Mouse (Mus musculus) liver, embryonic 14.5 days (tissue): ENCODE results near the gene Dpf3. TPM values are rescaled to one million over a fixed set of nuclear protein-coding genes. Genes with fewer than 3 reads are reported as not detected.

Source experiments
- ATAC-seq: fragments of 200-750 bp; cut with Nextera tagmentation; 2 replicates; pipeline ENCODE4 v1.8.0; 2017; ENCODE audit warnings: moderate number of reproducible peaks, mild to moderate bottlenecking, moderate library complexity; ENCODE audit not compliant: insufficient read depth
- DNase-seq, 3 experiments: peaks; one replicate each; pipeline ENCODE4 v3.0.0-alpha.2; 2012 to 2013; ENCODE audit warnings: low read depth in 3 of 3, low spot score in 3 of 3
- H3K27ac ChIP-seq: fragments of 300-500 bp; sonication (generic); 2 replicates; pipeline ENCODE4 v1.5.1; 2014; ENCODE audit warnings: moderate library complexity, mild to moderate bottlenecking, control low read depth, inconsistent platforms
- H3K27me3 ChIP-seq: fragments of 300-500 bp; sonication (generic); 2 replicates; pipeline ENCODE4 v1.6.1; 2014; ENCODE audit warnings: mild to moderate bottlenecking, low read length, moderate library complexity; ENCODE audit not compliant: control insufficient read depth, insufficient read depth
- H3K36me3 ChIP-seq: fragments of 300-500 bp; sonication (generic); replicated peaks from 2 replicates; pipeline ENCODE4 v1.6.1; 2014; ENCODE audit warnings: low read depth; ENCODE audit not compliant: control insufficient read depth, insufficient read depth
- H3K4me1 ChIP-seq, 2 experiments: fragments of 200-500 bp in 1 of 2; fragments of 300-500 bp in 1 of 2; sonication (generic) in 1 of 2; replicated peaks; 2 replicates each; pipeline ENCODE4 v1.6.1; 2012 to 2014; ENCODE audit warnings: antibody characterized with exemption in 1 of 2, inconsistent platforms in 1 of 2, low read length in 1 of 2; ENCODE audit not compliant: control insufficient read depth in 2 of 2, insufficient read depth in 2 of 2
- H3K4me2 ChIP-seq: fragments of 300-500 bp; sonication (generic); 2 replicates; pipeline ENCODE4 v1.6.1; 2014; ENCODE audit warnings: low read depth, mild to moderate bottlenecking, control low read depth, moderate library complexity
- H3K4me3 ChIP-seq, 2 experiments: fragments of 200-500 bp in 1 of 2; fragments of 300-500 bp in 1 of 2; sonication (generic) in 1 of 2; 2 replicates each; pipeline ENCODE4 v1.5.1; 2012 to 2014; ENCODE audit warnings: low read depth in 2 of 2, low read length in 2 of 2, mild to moderate bottlenecking in 2 of 2, control low read depth in 1 of 2, inconsistent platforms in 1 of 2, moderate library complexity in 1 of 2; ENCODE audit not compliant: insufficient read depth in 1 of 2
- H3K9ac ChIP-seq: fragments of 300-500 bp; sonication (generic); replicated peaks from 2 replicates; pipeline ENCODE4 v1.6.1; 2014; ENCODE audit warnings: mild to moderate bottlenecking, control low read depth, moderate library complexity
- H3K9me3 ChIP-seq: fragments of 300-500 bp; sonication (generic); 2 replicates; pipeline ENCODE4 v1.6.1; 2016; ENCODE audit warnings: low read length, mixed read lengths; ENCODE audit not compliant: control insufficient read depth
- CTCF ChIP-seq: IDR thresholded peaks from 2 replicates; pipeline ENCODE4 v1.5.1; 2016; ENCODE audit warnings: antibody characterized with exemption, low read depth, control low read depth
- EP300 ChIP-seq: IDR thresholded peaks from 2 replicates; pipeline ENCODE4 v1.6.1; 2016; ENCODE audit warnings: antibody characterized with exemption, low read depth
- WGBS: fragments of 180-500 bp; shearing (Covaris S2); extraction: QIAGEN DNeasy Blood & Tissue Kit; methylation state at CpG from one replicate; pipeline ENCODE4 v1.1.7; 2014; ENCODE audit not compliant: insufficient replicate concordance; 5-methylcytosine and 5-hydroxymethylcytosine counted together
- polyA plus RNA-seq, 2 experiments: library from polyadenylated mRNA; depleted of rRNA in 1 of 2; stranded (reverse) in 1 of 2; unstranded in 1 of 2; fragments of >200 nt; fragmentation: Nextera tagmentation in 1 of 2; extraction: Ambion mirVana in 1 of 2; gene quantifications; 2 replicates each; pipeline versions ENCODE4 v1.2.1 to v1.2.3; 2012 to 2014

Gene Dpf3
- polyA plus RNA-seq, 2 experiments, result 3.7 to 4.8 TPM

- peak overlapping the region; percentile 47 for H3K9ac ChIP-seq
- DNase-seq (peak; percentile 84 to 89 (median 88)), ATAC-seq (peak; percentile 99)
- 30% methylated on average over 12 of the region's 12 CpGs for WGBS
- TF ChIP-seq EP300 (peak; percentile 95), CTCF (no peak)
- H3K36me3 ChIP-seq, result no peaks in the 10 kb centered on the region; the same call in 1 of the 2 replicates
- no peaks in the 10 kb centered on the region for H3K27me3 ChIP-seq
- peaks cover 36 to 53% of the 10 kb centered on the region in 2 experiments for H3K4me1 ChIP-seq
- H3K4me3 ChIP-seq, result peak overlapping the region; percentile 1 to 18; a peak in 1 of 4 replicates
- H3K27ac ChIP-seq, result peak overlapping the region; percentile 91
- H3K4me2 ChIP-seq, result peak overlapping the region; percentile 67
- no peaks in the 10 kb centered on the region for H3K9me3 ChIP-seq
Observed at GRCm38 (mm10) chr12:83375015-83375831, 112.3 kb downstream of the Dpf3 start.

DNA sequence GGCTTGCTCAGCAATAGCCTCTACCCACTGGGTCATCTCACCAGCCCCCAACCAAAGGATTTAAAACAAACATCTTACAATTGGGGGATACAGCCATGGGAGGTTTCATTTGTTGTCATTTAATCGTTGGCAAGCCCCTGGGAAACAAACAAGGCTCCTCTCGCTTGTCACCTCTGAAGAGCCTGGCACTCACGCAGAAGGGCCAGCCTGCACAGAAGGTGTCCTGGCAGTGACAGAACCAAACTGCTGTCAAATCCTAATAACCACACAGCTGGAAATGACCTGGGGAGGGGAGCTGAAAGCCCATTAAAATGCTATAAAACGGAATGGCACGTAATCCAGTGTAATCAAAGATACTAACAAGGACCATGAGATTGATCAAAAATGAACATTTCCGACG lies 114.4 kb downstream of the Dpf3 start:
- no peak overlapping the region for H3K27ac ChIP-seq
- peaks cover 42 to 61% of the 10 kb centered on the region in 2 experiments for H3K4me1 ChIP-seq

GRCm38 (mm10) chr12:83372290-83372689 lies 115.2 kb downstream of the Dpf3 start:
- Histone ChIP-seq H3K4me2 (no peak overlapping the region), H3K4me1 (peaks cover 42 to 57% of the 10 kb centered on the region in 2 experiments), H3K4me3 (no peak overlapping the region), H3K9me3 (no peaks in the 10 kb centered on the region), H3K9ac (no peak overlapping the region), H3K36me3 (no peaks in the 10 kb centered on the region; the same call in 1 of the 2 replicates), H3K27me3 (no peaks in the 10 kb centered on the region), H3K27ac (no peak overlapping the region; the same call in 1 of the 2 replicates)
- TF ChIP-seq CTCF (no peak), EP300 (no peak)
- DNase-seq, result no peak
- 73% methylated on average over 7 of the region's 7 CpGs for WGBS
- ATAC-seq, result no peak

More for the DNA sequence above, 114.4 kb downstream of the Dpf3 start:
- no peaks in the 10 kb centered on the region; the same call in 1 of the 2 replicates for H3K36me3 ChIP-seq
- no peaks in the 10 kb centered on the region for H3K27me3 ChIP-seq
- WGBS, result 76% methylated on average over 7 of the region's 7 CpGs
- DNase-seq (no peak), ATAC-seq (no peak)
- no peak overlapping the region for H3K9ac ChIP-seq
- no peaks in the 10 kb centered on the region for H3K9me3 ChIP-seq
- TF ChIP-seq EP300 (no peak), CTCF (no peak)
- no peak overlapping the region for H3K4me2 ChIP-seq
- H3K4me3 ChIP-seq, result no peak overlapping the region

DNA sequence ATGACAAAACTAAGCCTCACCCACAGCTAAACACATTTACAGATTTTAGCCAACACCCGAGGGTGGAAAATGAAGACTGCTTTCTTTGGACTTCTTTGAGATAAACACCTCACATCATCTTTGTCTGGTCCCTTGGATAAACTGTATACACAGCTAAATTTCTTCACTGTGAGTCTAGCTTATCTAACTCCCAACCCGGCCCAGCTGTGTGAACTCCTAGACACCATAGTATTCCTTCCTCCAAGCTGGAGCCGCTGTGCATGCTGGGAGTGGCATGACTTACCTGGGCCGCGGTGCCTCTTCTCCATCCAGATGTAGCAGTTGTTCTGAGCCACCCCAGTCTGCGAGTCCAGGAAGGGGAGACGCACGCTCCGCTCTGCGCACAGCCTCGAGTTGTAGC lies 117.3 kb downstream of the Dpf3 start:
- H3K27ac ChIP-seq, result peak overlapping the region; percentile 5; the same call in 1 of the 2 replicates
- ATAC-seq (peak; percentile 89), DNase-seq (peak; percentile 67 to 74 (median 71))
- no peaks in the 10 kb centered on the region for H3K9me3 ChIP-seq
- H3K27me3 ChIP-seq, result no peaks in the 10 kb centered on the region
- no peak overlapping the region for H3K4me3 ChIP-seq
- no peak overlapping the region for H3K9ac ChIP-seq
- H3K36me3 ChIP-seq, result no peaks in the 10 kb centered on the region; the same call in 1 of the 2 replicates
- 59% methylated on average over 11 of the region's 11 CpGs for WGBS
- peak overlapping the region; percentile 26 for H3K4me2 ChIP-seq
- H3K4me1 ChIP-seq, result peaks cover 30 to 42% of the 10 kb centered on the region in 2 experiments
- TF ChIP-seq CTCF (no peak), EP300 (peak; percentile 88)

DNA sequence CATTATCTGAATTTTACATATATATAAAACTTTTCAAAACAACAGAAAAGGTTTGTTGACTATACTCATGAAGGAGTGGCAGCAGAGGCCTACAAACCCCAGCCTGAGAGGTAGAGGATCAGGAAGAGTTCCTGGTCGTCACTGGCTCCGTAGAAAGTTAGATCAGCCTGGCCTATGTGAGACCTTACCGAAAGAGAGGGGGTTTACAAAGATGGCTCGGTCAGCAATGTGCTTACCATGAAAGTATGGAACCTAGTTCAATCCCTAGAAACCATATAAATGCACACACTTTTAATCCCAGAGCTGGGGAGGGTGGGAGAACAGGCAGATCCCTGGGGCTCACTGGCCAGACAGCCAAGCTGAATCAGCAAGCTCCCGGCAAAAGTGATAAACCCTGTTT lies 118.1 kb downstream of the Dpf3 start:
- H3K4me2 ChIP-seq, result no peak overlapping the region
- H3K27me3 ChIP-seq, result no peaks in the 10 kb centered on the region
- peaks cover 2% of the 10 kb centered on the region; the same call in 1 of the 2 replicates for H3K9me3 ChIP-seq
- 82% methylated on average over 5 of the region's 5 CpGs for WGBS
- no peak overlapping the region for H3K9ac ChIP-seq
- ATAC-seq (no peak), DNase-seq (no peak)
- TF ChIP-seq CTCF, result no peak
- no peak for TF ChIP-seq EP300
- H3K4me3 ChIP-seq, result no peak overlapping the region
- H3K36me3 ChIP-seq, result no peaks in the 10 kb centered on the region; the same call in 1 of the 2 replicates
- peaks cover 22 to 34% of the 10 kb centered on the region in 2 experiments for H3K4me1 ChIP-seq
- no peak overlapping the region for H3K27ac ChIP-seq
